Mouse (Mus musculus): Measurements from ENCODE around the gene Shisa7. TPM values are rescaled to one million over a fixed set of nuclear protein-coding genes. Genes with fewer than 3 reads are reported as not detected.

Shisa7 gene
- polyA plus RNA-seq, 1 experiment from 2014 or later = 0.68 TPM

Other genes starting within 250 kb of the Shisa7 start
- gene Ptprh, start 240.7 kb downstream of the Shisa7 start, polyA plus RNA-seq (2014; fragmentation: Nextera tagmentation; extraction: Ambion mirVana) = not detected in 2 replicates
- 1.0 and 1.2 TPM in 2 replicates for gene Tmem86b, start 213.3 kb downstream of the Shisa7 start, polyA plus RNA-seq (2014; fragmentation: Nextera tagmentation; extraction: Ambion mirVana)
- gene Ppp6r1, start 185.7 kb downstream of the Shisa7 start, polyA plus RNA-seq (2014; fragmentation: Nextera tagmentation; extraction: Ambion mirVana) = 7.1 and 7.7 TPM in 2 replicates
- 77.5 and 77.7 TPM in 2 replicates for gene Hspbp1, start 159.6 kb downstream of the Shisa7 start, polyA plus RNA-seq (2014; fragmentation: Nextera tagmentation; extraction: Ambion mirVana)
- gene Brsk1, start 154.1 kb downstream of the Shisa7 start, polyA plus RNA-seq (2014; fragmentation: Nextera tagmentation; extraction: Ambion mirVana) = 1.6 and 1.8 TPM in 2 replicates
- gene Tmem150b, start 119.4 kb downstream of the Shisa7 start, polyA plus RNA-seq (2014; fragmentation: Nextera tagmentation; extraction: Ambion mirVana) = 0.11 TPM in 1 of 2 replicates, not detected in the other
- 41.5 and 50.6 TPM in 2 replicates for gene Kmt5c, start 104.6 kb downstream of the Shisa7 start, polyA plus RNA-seq (2014; fragmentation: Nextera tagmentation; extraction: Ambion mirVana)
- gene Cox6b2, start 91.6 kb downstream of the Shisa7 start, polyA plus RNA-seq (2014; fragmentation: Nextera tagmentation; extraction: Ambion mirVana) = 36.4 and 39.6 TPM in 2 replicates
- gene Fam71e2, start 73.4 kb downstream of the Shisa7 start, polyA plus RNA-seq (2014; fragmentation: Nextera tagmentation; extraction: Ambion mirVana) = not detected in 2 replicates
- gene Il11, start 61.8 kb downstream of the Shisa7 start, polyA plus RNA-seq (2014; fragmentation: Nextera tagmentation; extraction: Ambion mirVana) = 0.13 TPM in 1 of 2 replicates, not detected in the other
- gene Tmem190, start 61.8 kb downstream of the Shisa7 start, polyA plus RNA-seq (2014; fragmentation: Nextera tagmentation; extraction: Ambion mirVana) = not detected in 2 replicates
- 5.5 and 6.6 TPM in 2 replicates for gene Tmem238, start 55.0 kb downstream of the Shisa7 start, polyA plus RNA-seq (2014; fragmentation: Nextera tagmentation; extraction: Ambion mirVana)
- gene Rpl28, start 51.8 kb downstream of the Shisa7 start, polyA plus RNA-seq (2014; fragmentation: Nextera tagmentation; extraction: Ambion mirVana) = 275 and 300 TPM in 2 replicates
- gene Ube2s, start 32.1 kb downstream of the Shisa7 start, polyA plus RNA-seq (2014; fragmentation: Nextera tagmentation; extraction: Ambion mirVana) = 347 and 359 TPM in 2 replicates
- 6.5 and 7.0 TPM in 2 replicates for gene Isoc2b, start 25.6 kb upstream of the Shisa7 start, polyA plus RNA-seq (2014; fragmentation: Nextera tagmentation; extraction: Ambion mirVana)
- 1.3 and 1.6 TPM in 2 replicates for gene Isoc2a, start 32.5 kb upstream of the Shisa7 start, polyA plus RNA-seq (2014; fragmentation: Nextera tagmentation; extraction: Ambion mirVana)
- gene Gm36210, start 61.8 kb upstream of the Shisa7 start, polyA plus RNA-seq (2014; fragmentation: Nextera tagmentation; extraction: Ambion mirVana) = 0.35 TPM in 1 of 2 replicates, not detected in the other
- gene Zfp628, start 70.5 kb upstream of the Shisa7 start, polyA plus RNA-seq (2014; fragmentation: Nextera tagmentation; extraction: Ambion mirVana) = 3.7 and 4.0 TPM in 2 replicates
- 1.9 and 2.6 TPM in 2 replicates for gene Nat14, start 77.3 kb upstream of the Shisa7 start, polyA plus RNA-seq (2014; fragmentation: Nextera tagmentation; extraction: Ambion mirVana)
- 8.1 and 8.7 TPM in 2 replicates for gene Ssc5d, start 81.1 kb upstream of the Shisa7 start, polyA plus RNA-seq (2014; fragmentation: Nextera tagmentation; extraction: Ambion mirVana)
- 0.64 and 0.92 TPM in 2 replicates for gene Sbk2, start 119.7 kb upstream of the Shisa7 start, polyA plus RNA-seq (2014; fragmentation: Nextera tagmentation; extraction: Ambion mirVana)
- gene Sbk3, start 126.5 kb upstream of the Shisa7 start, polyA plus RNA-seq (2014; fragmentation: Nextera tagmentation; extraction: Ambion mirVana) = 0.06 and 0.08 TPM in 2 replicates
- gene Zfp579, start 151.5 kb upstream of the Shisa7 start, polyA plus RNA-seq (2014; fragmentation: Nextera tagmentation; extraction: Ambion mirVana) = 23.0 and 30.4 TPM in 2 replicates
- gene Zfp524, start 169.7 kb upstream of the Shisa7 start, polyA plus RNA-seq (2014; fragmentation: Nextera tagmentation; extraction: Ambion mirVana) = 14.5 and 16.5 TPM in 2 replicates
- gene Fiz1, start 170.0 kb upstream of the Shisa7 start, polyA plus RNA-seq (2014; fragmentation: Nextera tagmentation; extraction: Ambion mirVana) = 31.1 and 32.8 TPM in 2 replicates
- 1.5 TPM in 1 of 2 replicates, not detected in the other for gene Gm44973, start 170.8 kb upstream of the Shisa7 start, polyA plus RNA-seq (2014; fragmentation: Nextera tagmentation; extraction: Ambion mirVana)
- 5.3 and 5.8 TPM in 2 replicates for gene Zfp865, start 175.7 kb upstream of the Shisa7 start, polyA plus RNA-seq (2014; fragmentation: Nextera tagmentation; extraction: Ambion mirVana)
- 21.6 and 30.7 TPM in 2 replicates for gene Ccdc106, start 175.9 kb upstream of the Shisa7 start, polyA plus RNA-seq (2014; fragmentation: Nextera tagmentation; extraction: Ambion mirVana)
- gene 4632433K11Rik, start 189.4 kb upstream of the Shisa7 start, polyA plus RNA-seq (2014; fragmentation: Nextera tagmentation; extraction: Ambion mirVana) = not detected in 2 replicates
- 4.4 and 6.0 TPM in 2 replicates for gene Zfp784, start 193.8 kb upstream of the Shisa7 start, polyA plus RNA-seq (2014; fragmentation: Nextera tagmentation; extraction: Ambion mirVana)
- gene Zfp580, start 206.8 kb upstream of the Shisa7 start, polyA plus RNA-seq (2014; fragmentation: Nextera tagmentation; extraction: Ambion mirVana) = 34.9 and 44.1 TPM in 2 replicates
- 105 and 114 TPM in 2 replicates for gene U2af2, start 217.4 kb upstream of the Shisa7 start, polyA plus RNA-seq (2014; fragmentation: Nextera tagmentation; extraction: Ambion mirVana)
- 59.3 and 66.2 TPM in 2 replicates for gene Epn1, start 235.5 kb upstream of the Shisa7 start, polyA plus RNA-seq (2014; fragmentation: Nextera tagmentation; extraction: Ambion mirVana)

Data from embryonic facial prominence, embryonic 14.5 days (tissue).